Mouse (Mus musculus) liver, adult 2 months (tissue): ENCODE measurements around the gene Ccdc30.

Experiments
- CTCF ChIP-seq: fragments of 200-500 bp; IDR thresholded peaks from 2 replicates; pipeline ENCODE4 v1.5.1; 2011; ENCODE audit warnings: low read depth, low read length, control low read depth
- POLR2A ChIP-seq: fragments of 200-500 bp; IDR thresholded peaks from 2 replicates; pipeline ENCODE4 v1.6.1; 2011; ENCODE audit warnings: low read length, control low read depth; ENCODE audit not compliant: insufficient read depth; ENCODE audit errors: extremely low read depth

GRCm38 (mm10) chr4:119369460-119369859, 45.9 kb downstream of the Ccdc30 start:
- TF ChIP-seq CTCF = no peak
- no peak for TF ChIP-seq POLR2A
